Mouse (Mus musculus): Measurements from ENCODE around the gene Tbc1d14.

Gene Tbc1d14

GRCm38 (mm10) chr5:36593176-36593575, at the start of gene Tbc1d14:
Tbc1d14 (minus strand) TSS chr5:36593276.
- no peak for DNase-seq

GRCm38 (mm10) chr5:36625612-36626011, 32.5 kb upstream of the Tbc1d14 start:
- DNase-seq: no peak

- DNase-seq: no peak
These were observed 30.6 kb upstream of the Tbc1d14 start for GRCm38 (mm10) chr5:36623670-36624069.

- no peak for DNase-seq
These were observed 28.0 kb upstream of the Tbc1d14 start for GRCm38 (mm10) chr5:36621058-36621449.

GRCm38 (mm10) chr5:36620409-36621057, 27.5 kb upstream of the Tbc1d14 start:
- DNase-seq: no peak

- DNase-seq: no peak
These were observed 25.8 kb upstream of the Tbc1d14 start for GRCm38 (mm10) chr5:36618890-36619289.

- no peak for DNase-seq
These were observed 25.3 kb upstream of the Tbc1d14 start for GRCm38 (mm10) chr5:36618356-36618755.

- no peak for DNase-seq
These were observed 21.0 kb upstream of the Tbc1d14 start for GRCm38 (mm10) chr5:36614124-36614523.

GRCm38 (mm10) chr5:36608939-36609499, 15.9 kb upstream of the Tbc1d14 start:
- no peak for DNase-seq

- peak; percentile 34 for DNase-seq
These were observed 10.0 kb upstream of the Tbc1d14 start for GRCm38 (mm10) chr5:36603031-36603430.

- DNase-seq: no peak
These were observed 9.0 kb upstream of the Tbc1d14 start for GRCm38 (mm10) chr5:36602028-36602427.

- DNase-seq: no peak
These were observed 8.4 kb upstream of the Tbc1d14 start for GRCm38 (mm10) chr5:36601492-36601891.

GRCm38 (mm10) chr5:36598883-36599282, 5.8 kb upstream of the Tbc1d14 start:
- no peak for DNase-seq

- DNase-seq: no peak
These were observed 4.6 kb upstream of the Tbc1d14 start for GRCm38 (mm10) chr5:36597653-36598052.

GRCm38 (mm10) chr5:36596225-36596624, 3.1 kb upstream of the Tbc1d14 start:
- no peak for DNase-seq

- no peak for DNase-seq
These were observed 2.0 kb upstream of the Tbc1d14 start for GRCm38 (mm10) chr5:36595115-36595514.

- no peak for DNase-seq
These were observed 1.3 kb upstream of the Tbc1d14 start for GRCm38 (mm10) chr5:36594344-36594743.

GRCm38 (mm10) chr5:36590499-36590920, 2.6 kb downstream of the Tbc1d14 start:
- peak; percentile 43 for DNase-seq

- DNase-seq: no peak
These were observed 8.8 kb downstream of the Tbc1d14 start for GRCm38 (mm10) chr5:36584299-36584698.

- DNase-seq: peak; percentile 98
These were observed 11.0 kb downstream of the Tbc1d14 start for GRCm38 (mm10) chr5:36581924-36582642.

GRCm38 (mm10) chr5:36581259-36581923, 11.7 kb downstream of the Tbc1d14 start:
- peak; percentile 34 for DNase-seq

GRCm38 (mm10) chr5:36579967-36580366, 13.1 kb downstream of the Tbc1d14 start:
- no peak for DNase-seq

- no peak for DNase-seq
These were observed 14.1 kb downstream of the Tbc1d14 start for GRCm38 (mm10) chr5:36578982-36579381.

- no peak for DNase-seq
These were observed 16.6 kb downstream of the Tbc1d14 start for GRCm38 (mm10) chr5:36576457-36576856.
